Mouse (Mus musculus) stomach, postnatal 0 days (tissue): ENCODE measurements around the gene Gm4969.

Experiments used
- CTCF ChIP-seq: IDR thresholded peaks from 2 replicates; pipeline ENCODE4 v1.5.1; 2016; ENCODE audit warnings: antibody characterized with exemption, low read depth, mild to moderate bottlenecking, moderate library complexity
- EP300 ChIP-seq: optimal IDR thresholded peaks from 2 replicates; pipeline ENCODE3; 2016; ENCODE audit warnings: antibody characterized with exemption

GRCm38 (mm10) chr7:19078732-19079131 lies 39.4 kb downstream of the Gm4969 start:
- no peak for TF ChIP-seq CTCF
- TF ChIP-seq EP300: no peak
